Mouse (Mus musculus): Measurements from ENCODE around the gene Nedd8. TPM values are rescaled to one million over a fixed set of nuclear protein-coding genes. Genes with fewer than 3 reads are reported as not detected.

Nedd8 gene
- 164 TPM for total RNA-seq (2023)

DNA sequence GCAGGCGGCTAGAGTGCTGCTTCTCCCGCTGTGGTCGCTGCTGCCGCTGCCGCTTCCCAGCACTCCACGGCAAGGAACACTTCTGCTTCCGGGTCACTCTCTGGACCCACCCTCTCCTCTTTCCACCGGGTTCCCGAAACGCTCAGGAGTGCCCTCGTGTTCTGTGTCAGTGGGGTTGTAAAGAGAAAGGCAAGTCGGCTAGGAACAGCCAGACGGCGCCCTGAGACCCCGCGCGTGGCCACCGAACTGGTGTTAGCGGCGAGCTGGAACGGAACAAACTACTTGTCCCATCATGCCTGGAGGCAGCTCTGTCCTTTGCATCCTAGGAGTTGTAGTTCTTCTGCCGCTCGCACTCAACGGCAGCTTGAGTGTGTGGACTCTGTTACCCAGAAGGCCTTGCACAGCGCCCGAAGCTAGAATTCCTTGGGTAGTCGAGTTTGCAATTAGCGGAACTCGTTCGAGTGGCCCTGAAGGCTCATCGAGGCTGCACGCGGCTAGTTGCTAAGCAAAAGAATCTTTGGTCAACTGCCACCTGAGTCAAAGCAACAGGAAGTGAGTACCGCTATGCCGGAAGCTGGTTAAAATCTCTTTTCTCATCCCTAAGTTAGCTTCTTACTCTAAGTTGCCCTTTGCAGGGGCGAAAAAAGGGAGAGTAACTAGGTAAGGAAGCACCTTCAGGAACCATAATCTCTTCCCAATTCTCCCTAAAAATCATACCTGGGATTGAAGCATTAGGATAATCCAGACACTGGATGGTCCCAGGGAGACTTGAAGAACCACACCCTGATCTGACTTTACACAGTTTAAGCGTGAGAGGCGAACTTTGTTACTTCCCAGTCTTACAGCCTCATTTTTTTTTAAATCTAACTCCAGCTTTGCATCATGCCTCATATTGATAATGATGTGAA, at the start of gene Nedd8, which contains the start of gene Gmpr2:
TSS of gene Nedd8 (minus strand) at position 292 of the 908 bp plus-strand sequence.
TSS of gene Gmpr2 (plus strand) at position 109 of the 908 bp plus-strand sequence.

DNA sequence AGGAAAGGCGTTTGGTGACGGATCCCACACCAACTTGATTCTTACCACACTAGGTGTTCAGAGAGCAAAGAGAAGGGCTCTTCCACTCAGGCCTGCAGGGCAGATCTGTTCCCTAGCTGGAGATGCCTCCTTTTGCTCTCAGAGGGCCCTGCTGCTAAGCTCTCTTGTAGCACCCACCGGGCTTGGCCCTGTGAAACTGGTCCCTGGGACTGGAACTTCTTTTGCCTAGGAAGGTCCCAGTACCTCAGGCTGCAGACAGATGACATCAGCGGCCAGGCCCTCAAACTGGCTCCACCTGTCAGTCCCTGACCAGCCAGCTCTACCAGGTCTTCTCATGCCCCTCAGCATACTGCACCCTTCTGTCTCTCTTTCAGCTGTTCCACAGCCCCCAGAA, 41.8 kb upstream of the Nedd8 start, which contains the start of gene Tgm1:
TSS of gene Tgm1 (minus strand) at position 198 of the 394 bp plus-strand sequence.

DNA sequence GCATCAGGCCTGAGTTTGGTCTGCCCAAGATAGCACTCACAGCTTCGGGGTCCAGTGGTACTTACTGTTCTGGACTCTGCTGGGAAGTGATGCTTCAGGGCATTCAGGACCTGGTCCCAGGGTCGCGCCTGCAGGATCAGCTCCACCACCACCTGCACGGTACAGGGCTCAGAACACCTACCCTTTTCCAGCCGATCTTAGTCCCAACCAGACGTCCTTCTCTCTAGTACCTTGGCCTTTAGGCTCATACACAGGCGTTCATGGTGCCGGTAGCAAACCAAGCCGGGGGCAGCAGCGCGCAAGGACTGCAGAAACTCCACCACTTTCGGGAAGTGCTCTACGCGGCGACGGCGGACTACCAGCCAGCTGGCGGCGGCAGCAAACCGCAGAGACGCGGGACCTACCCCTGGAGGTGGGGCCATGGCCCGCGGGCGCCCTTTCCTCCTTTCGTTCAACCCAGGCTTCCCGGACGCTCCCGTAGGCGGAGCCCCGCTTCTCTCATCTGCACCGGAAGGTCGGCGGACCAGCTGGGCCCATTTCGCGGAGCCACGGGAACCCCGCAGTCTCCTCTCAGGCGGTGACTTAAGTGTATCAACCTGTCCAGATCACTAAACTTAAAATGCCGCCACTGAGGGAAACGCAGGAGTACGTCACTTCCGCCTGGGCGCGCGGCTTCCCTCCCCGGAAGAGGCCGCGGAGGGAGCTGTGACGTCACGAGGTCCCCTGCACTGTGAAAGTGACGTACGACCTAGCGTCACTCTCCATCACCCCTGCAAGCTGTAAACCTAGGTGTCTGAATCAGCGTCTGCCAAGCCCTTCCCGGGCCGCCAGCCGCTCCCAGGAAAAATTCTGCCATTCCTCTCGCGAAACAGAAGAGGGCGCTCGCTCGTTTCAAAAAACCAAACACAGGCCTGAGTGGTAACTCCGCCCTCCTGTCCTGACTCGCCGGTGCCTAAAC, 9.5 kb upstream of the Nedd8 start, which contains the start of gene Tinf2:
TSS of gene Tinf2 (minus strand) at position 661 of the 958 bp plus-strand sequence.

DNA sequence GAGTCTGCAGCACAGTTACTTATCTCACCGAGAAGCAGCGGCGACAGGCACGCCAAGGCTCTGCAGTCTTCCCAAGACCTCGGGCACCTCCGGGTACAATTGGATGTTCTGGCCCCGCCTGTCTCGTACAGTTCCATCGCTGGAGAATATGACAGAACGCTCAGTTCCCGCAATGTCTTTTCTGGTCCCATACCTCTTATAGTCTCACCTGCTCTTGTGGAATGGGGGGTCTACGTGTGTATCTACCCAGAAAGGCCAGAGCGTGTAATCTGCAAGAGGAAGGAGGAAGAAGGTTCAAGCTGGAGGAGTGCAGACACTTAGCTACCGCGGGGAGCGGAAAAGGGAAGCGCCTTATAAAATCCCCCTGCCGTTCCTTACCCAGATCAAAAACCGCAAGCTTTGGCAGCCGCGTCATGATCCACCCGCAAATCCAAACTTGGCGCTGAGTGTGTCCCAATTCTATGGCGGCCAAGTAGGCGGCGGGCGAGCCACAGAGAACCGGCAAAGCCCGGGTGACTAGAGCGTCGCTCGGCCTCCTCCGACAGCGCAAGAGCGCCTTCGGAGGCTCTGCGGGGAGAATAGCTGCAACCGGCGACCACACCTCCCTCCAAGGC, 11.9 kb downstream of the Nedd8 start, which contains the start of gene Mdp1:
TSS of gene Mdp1 (minus strand) at position 549 of the 614 bp plus-strand sequence.

DNA sequence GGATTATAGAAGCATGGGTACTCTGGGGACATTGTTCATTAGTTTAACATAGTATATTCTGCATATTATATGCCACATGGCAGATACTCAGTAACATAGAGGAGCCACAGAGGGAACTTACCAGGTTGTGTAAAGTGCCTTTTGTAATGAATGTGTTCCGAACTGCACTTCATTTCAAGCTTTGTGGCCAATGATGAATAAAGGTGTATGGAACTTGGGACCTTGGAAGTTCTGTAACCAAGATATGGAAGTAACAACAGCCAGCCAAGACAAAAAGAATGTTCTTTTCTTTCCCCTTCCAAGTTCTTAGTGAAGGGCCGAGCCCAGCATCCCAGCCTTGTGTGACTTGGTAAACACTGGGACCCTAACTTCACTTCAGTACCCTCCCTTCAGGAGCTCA, 22.0 kb downstream of the Nedd8 start, which contains the start of gene Tssk4:
TSS of gene Tssk4 (plus strand) at position 301 of the 400 bp plus-strand sequence.

DNA sequence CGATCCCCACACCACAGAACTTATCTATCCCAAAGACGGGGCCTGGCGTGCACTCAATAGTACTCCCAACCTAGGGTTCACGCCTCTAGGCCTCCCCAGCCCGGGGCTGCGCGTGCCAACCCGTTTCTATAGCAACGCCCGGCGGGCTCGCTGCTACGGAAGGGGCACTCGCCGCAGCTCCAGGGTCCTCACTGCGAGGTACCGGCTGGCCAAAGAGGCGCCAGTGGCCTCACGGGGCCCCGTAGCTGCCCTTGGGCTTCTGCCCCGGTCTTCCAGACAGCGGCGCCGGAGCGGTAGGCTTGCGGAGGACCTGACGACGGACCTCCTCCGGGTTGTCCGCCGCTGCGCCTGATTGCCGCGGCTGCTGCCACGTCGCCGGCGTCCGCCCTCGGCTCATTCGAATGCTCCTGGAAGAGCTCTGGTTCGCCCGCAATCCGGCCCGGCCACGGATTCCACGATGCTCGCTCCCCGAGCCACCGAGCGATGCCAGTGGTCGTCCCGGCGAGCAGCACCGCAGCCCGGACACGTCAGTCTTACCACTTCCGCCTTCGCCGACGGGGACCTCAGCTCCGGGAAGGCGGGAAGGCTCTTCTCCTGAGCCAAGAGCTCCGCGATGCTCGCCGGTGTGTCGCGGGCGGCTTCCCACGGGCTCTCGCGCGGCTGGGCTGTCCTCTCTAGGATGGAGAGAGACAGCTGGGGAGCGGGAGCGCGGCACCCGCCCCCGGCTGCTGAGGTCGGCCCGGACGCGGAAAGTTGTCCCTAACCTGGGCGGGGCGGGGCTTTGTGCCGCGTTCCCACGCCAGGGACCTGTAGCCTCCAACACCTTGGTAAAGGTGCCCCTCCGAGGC, 28.6 kb downstream of the Nedd8 start, which contains the start of gene Tm9sf1:
TSS of gene Tm9sf1 (minus strand) at position 747 of the 848 bp plus-strand sequence.

DNA sequence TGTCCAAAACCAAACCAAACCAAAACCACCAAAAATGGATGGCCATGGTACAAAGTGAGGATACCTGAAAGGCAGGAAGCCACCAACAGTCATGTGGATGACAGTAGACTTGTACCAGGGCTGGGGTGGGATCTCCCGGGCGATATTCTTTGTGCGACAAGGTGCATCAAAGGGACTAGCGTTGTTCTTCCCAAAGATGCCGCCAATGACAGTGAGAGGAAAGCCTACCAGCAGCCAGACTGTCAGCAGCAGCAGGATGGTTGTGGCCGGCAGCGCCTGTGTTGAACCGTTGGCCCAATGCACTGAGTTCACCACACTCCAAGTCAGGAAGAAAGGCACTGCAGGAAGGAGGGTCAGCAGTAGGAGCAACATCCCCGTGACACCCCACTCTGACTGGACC, 34.1 kb downstream of the Nedd8 start, which contains the start of gene Gm49378:
TSS of gene Gm49378 (minus strand) at position 101 of the 400 bp plus-strand sequence.

DNA sequence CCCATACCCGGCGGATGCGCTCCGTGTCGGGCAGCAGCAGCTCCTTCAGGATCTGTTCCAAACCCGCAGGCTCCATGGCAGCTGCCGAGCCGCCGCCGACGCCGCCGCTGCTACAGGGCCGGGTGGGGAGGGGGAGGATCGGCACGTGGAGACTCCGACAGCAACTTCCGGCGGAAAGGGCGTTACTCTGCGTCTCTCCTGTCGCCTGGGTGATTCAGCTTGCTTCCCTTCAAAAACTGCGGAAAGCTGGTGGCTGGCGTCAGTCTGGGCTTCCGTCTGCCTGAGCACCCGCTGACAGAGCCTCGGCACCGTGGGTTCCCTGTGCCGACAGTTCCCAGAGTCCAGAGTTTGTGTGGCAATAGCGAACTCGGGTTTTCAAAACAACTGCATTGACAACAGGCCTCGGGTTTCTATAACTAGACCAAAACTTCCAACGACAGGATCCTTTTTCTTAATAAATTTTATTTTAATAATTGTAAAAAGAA, 36.4 kb downstream of the Nedd8 start, which contains the start of gene Ipo4:
TSS of gene Ipo4 (minus strand) at position 435 of the 485 bp plus-strand sequence.

DNA sequence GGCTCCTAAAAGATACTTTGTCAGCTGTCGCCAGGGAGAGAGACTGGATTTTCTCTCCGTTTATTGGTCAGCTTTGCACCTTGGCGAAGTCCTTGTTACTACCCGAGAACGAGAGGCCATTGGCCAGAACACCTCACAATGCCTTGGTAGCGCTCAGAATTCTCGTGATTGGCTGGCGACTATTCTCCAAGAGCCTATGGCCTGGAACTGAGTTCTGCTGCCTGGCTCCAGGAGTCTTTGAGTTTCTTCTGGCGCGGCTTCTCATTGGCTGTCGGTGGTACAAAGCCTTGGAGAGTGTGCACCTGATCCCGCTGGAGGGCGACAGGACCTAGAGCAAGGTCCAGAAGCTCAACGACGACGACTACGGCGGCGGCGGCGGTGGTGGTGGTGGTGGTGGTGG, 54.1 kb downstream of the Nedd8 start, which contains the start of gene Rec8:
TSS of gene Rec8 (plus strand) at position 216 of the 400 bp plus-strand sequence.

Other genes starting within 250 kb of the Nedd8 start
- 24.5 TPM for gene Dhrs4, start 193.4 kb downstream of the Nedd8 start, total RNA-seq (2023)
- 0.52 TPM for gene Carmil3, start 181.5 kb downstream of the Nedd8 start, total RNA-seq (2023)
- gene Cpne6, start 161.7 kb downstream of the Nedd8 start, total RNA-seq (2023): not detected
- gene Nrl, start 147.1 kb downstream of the Nedd8 start, total RNA-seq (2023): not detected
- 10.7 TPM for gene Pck2, start 131.9 kb downstream of the Nedd8 start, total RNA-seq (2023)
- gene Dcaf11, start 112.1 kb downstream of the Nedd8 start, total RNA-seq (2023): 72.0 TPM
- gene A730061H03Rik, start 111.7 kb downstream of the Nedd8 start, total RNA-seq (2023): 2.6 TPM
- not detected for gene Fitm1, start 96.5 kb downstream of the Nedd8 start, total RNA-seq (2023)
- 323 TPM for gene Psme1, start 94.0 kb downstream of the Nedd8 start, total RNA-seq (2023)
- 26.3 TPM for gene Emc9, start 86.8 kb downstream of the Nedd8 start, total RNA-seq (2023)
- 372 TPM for gene Psme2, start 81.0 kb downstream of the Nedd8 start, total RNA-seq (2023)
- 91.9 TPM for gene Rnf31, start 80.4 kb downstream of the Nedd8 start, total RNA-seq (2023)
- gene Irf9, start 68.6 kb downstream of the Nedd8 start, total RNA-seq (2023): 90.0 TPM
- not detected for gene Rec8, start 54.1 kb downstream of the Nedd8 start, total RNA-seq (2023)
- gene Ipo4, start 36.2 kb downstream of the Nedd8 start, total RNA-seq (2023): 65.4 TPM
- gene Gm49378, start 34.2 kb downstream of the Nedd8 start, total RNA-seq (2023): 4.2 TPM
- 40.1 TPM for gene Tm9sf1, start 28.3 kb downstream of the Nedd8 start, total RNA-seq (2023)
- gene Tssk4, start 21.9 kb downstream of the Nedd8 start, total RNA-seq (2023): 4.1 TPM
- 45.7 TPM for gene Mdp1, start 11.6 kb downstream of the Nedd8 start, total RNA-seq (2023)
- 18.6 TPM for gene Gmpr2, start 183 bp downstream of the Nedd8 start, total RNA-seq (2023)
- 101 TPM for gene Tinf2, start 9.7 kb upstream of the Nedd8 start, total RNA-seq (2023)
- gene Tgm1, start 41.8 kb upstream of the Nedd8 start, total RNA-seq (2023): 0.95 TPM
- gene Rabggta, start 50.1 kb upstream of the Nedd8 start, total RNA-seq (2023): 85.8 TPM
- 11.6 TPM for gene Dhrs1, start 73.6 kb upstream of the Nedd8 start, total RNA-seq (2023)
- 30.4 TPM for gene Nop9, start 73.6 kb upstream of the Nedd8 start, total RNA-seq (2023)
- not detected for gene Cideb, start 86.3 kb upstream of the Nedd8 start, total RNA-seq (2023)
- gene Ltb4r2, start 89.3 kb upstream of the Nedd8 start, total RNA-seq (2023): 0.18 TPM
- 0.37 TPM for gene Ltb4r1, start 93.8 kb upstream of the Nedd8 start, total RNA-seq (2023)
- 0.52 TPM for gene Adcy4, start 112.0 kb upstream of the Nedd8 start, total RNA-seq (2023)
- gene Ripk3, start 116.7 kb upstream of the Nedd8 start, total RNA-seq (2023): 40.3 TPM
- not detected for gene Nfatc4, start 151.0 kb upstream of the Nedd8 start, total RNA-seq (2023)
- 0.43 TPM for gene Nynrin, start 181.9 kb upstream of the Nedd8 start, total RNA-seq (2023)
- not detected for gene Cbln3, start 212.3 kb upstream of the Nedd8 start, total RNA-seq (2023)
- gene Khnyn, start 212.8 kb upstream of the Nedd8 start, total RNA-seq (2023): 63.1 TPM
- 44.2 TPM for gene Sdr39u1, start 228.2 kb upstream of the Nedd8 start, total RNA-seq (2023)

All from CD8-positive naive resting alpha-beta T cell, adult 57 days (primary cell).